Mouse (Mus musculus) liver, adult 2 months (tissue): ENCODE measurements around the gene Pigyl. TPM values are rescaled to one million over a fixed set of nuclear protein-coding genes. Genes with fewer than 3 reads are reported as not detected.
"Not testable (repeated sequence)": the region's sequence is repeated elsewhere in the genome, so short reads cannot be mapped to it uniquely, and the experiment has no call there.

ENCODE experiments used
- DNase-seq: peaks from one replicate; pipeline ENCODE4 v3.0.0-alpha.2; 2011; ENCODE audit warnings: low read depth, low spot score; ENCODE audit errors: extremely low read depth
- H3K27ac ChIP-seq: fragments of 200-500 bp; replicated peaks from 2 replicates; pipeline ENCODE4 v1.5.1; 2012; ENCODE audit warnings: low read depth, mild to moderate bottlenecking, control low read depth, inconsistent platforms, low read length; ENCODE audit not compliant: insufficient read depth
- H3K27me3 ChIP-seq: fragments of 200-500 bp; 2 replicates; pipeline ENCODE4 v1.6.1; 2012; ENCODE audit warnings: mild to moderate bottlenecking, moderate library complexity, low read length, inconsistent platforms; ENCODE audit not compliant: control insufficient read depth, insufficient read depth
- H3K36me3 ChIP-seq: fragments of 200-500 bp; 2 replicates; pipeline ENCODE4 v1.6.1; 2012; ENCODE audit warnings: low read length, inconsistent platforms; ENCODE audit not compliant: control insufficient read depth, insufficient read depth
- H3K4me1 ChIP-seq: fragments of 200-500 bp; 2 replicates; pipeline ENCODE4 v1.6.1; 2011; ENCODE audit warnings: low read length; ENCODE audit not compliant: control insufficient read depth, insufficient read depth
- H3K4me3 ChIP-seq: fragments of 200-500 bp; 2 replicates; pipeline ENCODE4 v1.5.1; 2011; ENCODE audit warnings: low read depth, mild to moderate bottlenecking, control low read depth, low read length, moderate library complexity; ENCODE audit not compliant: insufficient read depth
- H3K79me2 ChIP-seq: fragments of 200-500 bp; 2 replicates; pipeline ENCODE4 v1.6.1; 2012; ENCODE audit warnings: inconsistent platforms, mild to moderate bottlenecking, low read length, moderate library complexity; ENCODE audit not compliant: control insufficient read depth, insufficient read depth
- H3K9ac ChIP-seq: fragments of 200-500 bp; 2 replicates; pipeline ENCODE4 v1.6.1; 2012; ENCODE audit warnings: low read depth, mild to moderate bottlenecking, control low read depth, inconsistent platforms, low read length
- CTCF ChIP-seq: fragments of 200-500 bp; IDR thresholded peaks from 2 replicates; pipeline ENCODE4 v1.5.1; 2011; ENCODE audit warnings: low read depth, low read length, control low read depth
- POLR2A ChIP-seq: fragments of 200-500 bp; IDR thresholded peaks from 2 replicates; pipeline ENCODE4 v1.6.1; 2011; ENCODE audit warnings: low read length, control low read depth; ENCODE audit not compliant: insufficient read depth; ENCODE audit errors: extremely low read depth
- WGBS: fragments of 180-500 bp; shearing (Covaris S2); methylation state at CpG from one replicate; pipeline ENCODE4 v1.1.7; 2018; 5-methylcytosine and 5-hydroxymethylcytosine counted together
- polyA plus RNA-seq: library from polyadenylated mRNA; depleted of rRNA; stranded (reverse); fragments of >200 nt; gene quantifications from 2 replicates; pipeline ENCODE4 v1.2.3, GENCODE M21; 2012
- total RNA-seq: library from RNA; depleted of rRNA; stranded (reverse); fragments of >200 nt; gene quantifications from 2 replicates; pipeline ENCODE4 v1.2.3, GENCODE M21; 2014

Pigyl gene
- total and polyA plus RNA-seq, 2 experiments = 21.6 to 45.8 TPM

- Histone ChIP-seq H3K27ac (no peak overlapping the region), H3K79me2 (no peaks in the 10 kb centered on the region), H3K27me3 (no peaks in the 10 kb centered on the region), H3K4me3 (no peak overlapping the region), H3K9ac (no peak overlapping the region), H3K36me3 (no peaks in the 10 kb centered on the region), H3K4me1 (no peaks in the 10 kb centered on the region)
- DNase-seq = no peak
- TF ChIP-seq POLR2A (no peak), CTCF (no peak)
- 85% methylated on average over 8 of the region's 8 CpGs for WGBS
Observed at GRCm38 (mm10) chr9:22144304-22144965, 12.2 kb upstream of the Pigyl start.

DNA sequence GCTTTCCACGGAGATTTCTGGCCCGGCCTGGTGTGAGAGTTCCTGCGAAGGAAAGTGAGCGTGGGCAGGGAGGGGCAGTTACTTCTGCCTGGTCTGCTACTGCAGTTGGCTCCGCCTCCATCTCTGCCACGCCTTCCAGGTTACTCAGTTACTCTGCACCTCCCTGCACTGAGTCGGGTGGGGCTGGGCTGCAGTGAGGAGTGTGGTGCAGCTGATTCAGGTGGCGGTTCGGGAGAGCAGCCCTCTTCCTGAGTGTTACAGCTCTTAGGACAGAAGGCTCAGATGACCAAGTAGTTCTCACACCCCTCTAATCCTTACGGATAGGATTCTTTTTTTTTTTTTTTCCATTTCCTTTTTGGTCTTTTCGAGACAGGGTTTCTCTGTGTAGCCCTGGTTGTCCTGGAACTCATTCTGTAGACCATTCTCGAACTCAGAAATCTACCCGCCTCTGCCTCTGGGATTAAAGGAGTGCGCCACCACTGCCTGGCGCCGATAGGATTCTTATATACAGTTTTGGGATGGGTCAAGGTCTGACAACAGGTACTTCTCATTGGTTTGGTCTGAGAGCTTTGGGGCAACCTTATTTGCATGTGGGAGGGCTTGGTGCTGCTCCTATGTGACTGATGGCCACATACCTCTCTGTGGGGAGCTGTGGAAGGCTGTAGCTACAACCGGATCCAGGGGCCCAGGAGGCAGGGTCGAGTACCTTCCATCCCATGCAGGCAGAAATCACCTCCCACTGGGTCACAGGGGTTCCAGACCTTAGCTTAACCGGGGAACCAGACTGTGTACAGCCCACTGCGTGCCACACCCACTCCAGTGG, 7.0 kb upstream of the Pigyl start:
- no peaks in the 10 kb centered on the region for H3K4me1 ChIP-seq
- H3K27ac ChIP-seq = peak overlapping the region; percentile 72
- no peaks in the 10 kb centered on the region for H3K79me2 ChIP-seq
- peak overlapping the region; percentile 23; the same call in 1 of the 2 replicates for H3K9ac ChIP-seq
- no peaks in the 10 kb centered on the region for H3K36me3 ChIP-seq
- TF ChIP-seq CTCF (no peak), POLR2A (peak; percentile 74)
- no peaks in the 10 kb centered on the region for H3K27me3 ChIP-seq
- peak; percentile 86 for DNase-seq
- peak overlapping the region; percentile 4; the same call in 1 of the 2 replicates for H3K4me3 ChIP-seq
- 33% methylated on average over 20 of the region's 20 CpGs for WGBS

GRCm38 (mm10) chr9:22150249-22150693, 6.4 kb upstream of the Pigyl start:
- H3K9ac ChIP-seq = peak overlapping the region; percentile 23; the same call in 1 of the 2 replicates
- not testable (repeated sequence) for H3K79me2 ChIP-seq, H3K36me3 ChIP-seq, H3K4me1 ChIP-seq, H3K27me3 ChIP-seq
- peak overlapping the region; percentile 4; the same call in 1 of the 2 replicates for H3K4me3 ChIP-seq
- H3K27ac ChIP-seq = peak overlapping the region; percentile 72
- DNase-seq = peak; percentile 95
- 24% methylated on average over 7 of the region's 7 CpGs for WGBS

DNA sequence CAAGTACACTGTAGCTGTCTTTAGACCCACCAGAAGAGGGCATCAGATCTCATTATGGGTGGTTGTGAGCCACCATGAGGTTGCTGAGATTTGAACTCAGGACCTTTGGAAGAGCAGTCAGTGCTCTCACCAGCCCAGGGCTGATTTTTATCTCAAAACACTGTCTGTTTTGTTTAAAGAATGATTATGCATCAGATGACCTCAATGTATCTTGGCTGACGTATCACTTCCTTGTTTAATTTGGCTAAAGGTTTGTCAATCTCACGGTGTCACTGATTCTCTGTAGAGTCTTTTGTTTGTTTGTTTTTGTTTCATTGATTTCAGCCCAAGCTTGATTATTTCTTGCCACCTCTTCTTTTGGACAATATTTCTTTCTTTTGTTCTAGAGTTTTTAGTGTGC, 5.7 kb upstream of the Pigyl start:
- 15% methylated on average over 2 of the region's 2 CpGs for WGBS
- H3K27ac ChIP-seq = no peak overlapping the region

DNA sequence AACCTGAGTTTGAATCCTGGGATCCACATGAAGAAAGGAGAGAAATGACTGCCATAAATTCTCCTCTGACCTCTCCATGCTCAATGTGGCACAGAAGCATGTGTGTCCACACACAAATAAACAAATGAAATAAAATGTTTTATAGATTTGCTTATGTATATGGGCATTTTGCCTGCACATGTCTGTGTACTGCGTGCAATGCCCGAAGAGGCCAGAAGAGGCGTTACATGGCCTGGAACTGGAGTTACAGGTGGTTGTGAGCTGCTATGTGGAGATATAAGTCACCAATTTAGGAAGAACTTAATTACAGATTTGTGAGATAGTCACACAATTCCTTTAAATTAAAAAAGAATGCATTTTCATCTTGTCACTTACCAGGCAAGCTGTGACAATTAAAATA, 2.8 kb upstream of the Pigyl start:
- Histone ChIP-seq H3K36me3 (no peaks in the 10 kb centered on the region), H3K4me1 (peaks cover 6% of the 10 kb centered on the region; the same call in 1 of the 2 replicates), H3K27ac (no peak overlapping the region), H3K27me3 (no peaks in the 10 kb centered on the region), H3K9ac (no peak overlapping the region), H3K4me3 (no peak overlapping the region), H3K79me2 (no peaks in the 10 kb centered on the region; the same call in 1 of the 2 replicates)
- DNase-seq = no peak
- WGBS = 91% methylated on average over 3 of the region's 3 CpGs
- TF ChIP-seq POLR2A (no peak), CTCF (no peak)

More for the DNA sequence above, 5.7 kb upstream of the Pigyl start:
- no peak overlapping the region for H3K9ac ChIP-seq
- H3K79me2 ChIP-seq = no peaks in the 10 kb centered on the region
- TF ChIP-seq CTCF = no peak
- no peak for TF ChIP-seq POLR2A
- DNase-seq = peak; percentile 99
- H3K4me1 ChIP-seq = peaks cover 2% of the 10 kb centered on the region; the same call in 1 of the 2 replicates
- H3K4me3 ChIP-seq = no peak overlapping the region
- H3K36me3 ChIP-seq = no peaks in the 10 kb centered on the region
- no peaks in the 10 kb centered on the region for H3K27me3 ChIP-seq
